Mouse (Mus musculus) kidney, adult 10 weeks (tissue): ENCODE results near the gene Inafm2. TPM values are rescaled to one million over a fixed set of nuclear protein-coding genes. Genes with fewer than 3 reads are reported as not detected.

ENCODE experiments used
- polyA plus RNA-seq: library from polyadenylated mRNA; stranded (reverse); fragments of 350-450 nt; fragmentation: Illumina TruSeq; extraction: RNeasy Lipid Tissue Mini Kit (QIAGEN cat#74804); gene quantifications from one replicate; pipeline ENCODE4 v1.2.3, GENCODE M21; 2014; ENCODE audit warnings: low read depth, low replicate concordance

Inafm2 gene
- polyA plus RNA-seq: 18.8 TPM

DNA sequence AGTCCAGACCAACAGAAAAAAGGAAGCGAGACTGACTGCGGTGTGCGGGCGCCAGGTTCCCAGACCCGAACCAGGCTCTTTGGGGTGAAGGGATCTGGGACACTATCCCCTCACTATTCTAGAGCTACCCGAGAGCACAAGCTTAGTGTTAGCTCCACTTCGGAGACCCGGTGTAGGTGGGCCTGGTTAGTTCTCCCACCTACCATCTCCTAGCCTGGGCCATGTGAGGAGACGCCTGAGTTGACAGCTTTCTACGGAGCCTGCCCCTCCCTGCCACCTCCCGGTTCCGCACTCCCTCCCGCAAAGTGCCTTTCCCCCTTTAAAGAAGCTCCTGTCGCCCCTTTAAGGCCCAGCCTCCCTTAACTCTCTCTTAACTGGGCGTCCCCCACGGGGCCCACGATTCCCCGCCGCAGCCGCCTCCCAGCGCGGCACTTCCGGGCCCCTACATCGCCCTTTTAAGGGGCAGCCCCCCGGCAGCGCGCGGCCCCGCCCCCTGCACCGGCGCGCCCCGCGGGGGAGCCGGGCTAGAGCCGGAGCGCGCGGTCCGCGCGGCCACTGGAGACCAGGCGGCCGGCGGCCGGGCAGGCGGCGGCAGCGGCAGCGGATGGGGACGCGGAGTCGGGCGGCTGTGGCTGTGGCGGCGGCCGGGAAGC is at the start of gene Inafm2:
Gene Inafm2 (plus strand): TSS at position 527 of the 653 bp plus-strand sequence.

DNA sequence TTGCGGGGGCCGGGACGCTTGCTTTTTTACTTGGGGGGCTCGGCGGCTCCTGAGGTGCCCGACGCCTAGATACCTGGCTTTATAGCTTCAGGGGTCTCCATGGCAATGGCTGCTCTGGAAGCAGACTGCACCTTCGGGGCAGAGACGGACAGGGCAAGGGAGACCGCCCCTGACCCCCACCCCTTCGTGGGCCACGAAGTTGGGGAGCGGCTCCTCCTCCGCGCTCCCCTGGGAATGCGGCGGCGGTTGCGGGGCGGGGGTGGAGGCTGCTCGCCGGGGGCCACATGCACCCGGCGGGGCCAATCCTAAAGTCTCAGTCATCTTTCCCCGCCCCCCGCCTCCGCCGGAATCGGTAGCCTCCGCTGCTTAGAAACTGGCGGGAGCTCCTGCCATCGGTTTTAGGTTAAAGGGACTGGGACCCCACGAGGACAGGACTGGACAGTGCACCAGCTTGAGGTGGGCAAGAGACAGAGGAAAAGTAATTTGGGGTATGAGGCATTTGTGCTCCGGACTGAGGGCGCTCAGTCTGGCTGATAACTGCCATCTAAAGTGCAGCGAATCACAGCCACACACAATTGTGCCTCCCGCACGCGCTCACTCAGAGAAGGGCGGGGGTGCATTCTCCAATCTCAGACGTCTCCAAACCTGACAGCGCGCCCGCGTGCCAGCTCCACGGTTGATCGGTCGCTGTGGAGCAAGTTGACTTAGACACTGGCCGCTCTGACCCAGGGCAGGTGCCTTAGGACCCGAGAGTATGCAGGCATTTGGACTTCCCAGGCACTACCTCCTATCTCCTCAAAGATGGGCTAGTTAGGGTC is 41.4 kb upstream of the Inafm2 start, which contains the start of gene Ankrd63:
Gene Ankrd63 (minus strand): TSS at position 51 of the 818 bp plus-strand sequence.

DNA sequence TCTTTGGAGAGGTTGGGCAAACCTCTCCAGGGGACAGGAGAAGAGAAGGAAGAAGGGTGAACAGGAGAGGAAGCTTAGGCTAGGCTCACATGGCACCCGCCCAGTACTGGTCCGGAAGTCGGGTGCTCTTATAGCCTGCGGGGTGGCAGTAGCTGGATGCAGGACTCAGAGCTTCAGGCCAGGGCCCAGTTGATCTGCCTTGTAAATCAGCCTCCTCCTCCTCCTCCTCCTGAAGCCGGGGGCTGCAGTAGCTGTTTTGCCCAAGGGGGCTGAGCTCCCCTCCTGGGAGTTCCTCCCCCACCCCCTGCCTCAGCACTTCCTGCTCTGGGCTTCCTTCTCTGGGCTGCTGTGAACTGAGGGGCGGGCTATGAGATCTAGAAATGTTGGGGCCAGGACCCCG is 17.2 kb upstream of the Inafm2 start, which contains the start of gene Plcb2:
Gene Plcb2 (minus strand): TSS at position 102 of the 400 bp plus-strand sequence.

DNA sequence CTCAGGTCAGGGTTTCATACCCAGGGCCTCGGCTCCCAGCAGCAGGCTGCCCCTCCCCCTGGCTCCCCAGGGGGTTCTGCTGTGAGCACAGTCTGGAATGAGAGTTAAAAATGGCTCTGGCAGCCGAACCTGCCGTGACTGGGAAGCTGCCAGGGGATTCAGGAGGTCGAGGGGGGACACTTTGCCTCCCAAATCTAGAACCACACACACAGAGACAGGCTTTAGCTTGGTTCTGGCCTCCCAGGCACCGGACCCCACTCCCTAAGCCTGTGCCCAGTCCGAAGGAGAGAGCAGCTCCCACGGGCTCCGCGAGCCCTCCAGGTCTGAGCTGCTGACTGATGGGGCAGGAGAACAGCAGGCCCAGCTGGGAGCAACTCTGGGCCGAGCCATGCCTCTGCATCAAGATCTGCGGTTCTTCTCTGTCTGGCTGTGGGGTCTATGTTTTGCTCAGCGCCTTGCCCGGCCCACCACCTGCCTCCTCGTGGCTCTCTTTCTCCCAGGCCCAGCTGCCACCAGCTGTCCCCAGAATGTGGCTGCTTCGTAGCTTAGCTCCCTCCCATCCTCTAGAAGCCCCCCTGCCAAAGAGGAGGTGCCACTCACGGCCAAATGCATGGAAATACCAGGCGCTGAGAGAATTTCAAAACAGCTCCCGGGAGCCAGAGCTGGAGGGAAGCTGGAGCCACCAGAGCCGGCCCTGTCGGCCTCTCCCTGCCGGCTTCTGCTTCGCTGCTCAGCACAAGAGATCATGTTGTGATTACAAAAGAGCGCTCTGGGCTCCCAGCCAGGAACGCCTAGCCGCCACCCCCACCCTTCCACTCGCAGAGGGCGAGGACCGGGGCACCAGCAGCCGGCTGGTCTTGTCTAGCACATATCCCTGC is 16.6 kb downstream of the Inafm2 start, which contains the start of gene Ccdc9b:
Gene Ccdc9b (minus strand): TSS at position 756 of the 878 bp plus-strand sequence.

DNA sequence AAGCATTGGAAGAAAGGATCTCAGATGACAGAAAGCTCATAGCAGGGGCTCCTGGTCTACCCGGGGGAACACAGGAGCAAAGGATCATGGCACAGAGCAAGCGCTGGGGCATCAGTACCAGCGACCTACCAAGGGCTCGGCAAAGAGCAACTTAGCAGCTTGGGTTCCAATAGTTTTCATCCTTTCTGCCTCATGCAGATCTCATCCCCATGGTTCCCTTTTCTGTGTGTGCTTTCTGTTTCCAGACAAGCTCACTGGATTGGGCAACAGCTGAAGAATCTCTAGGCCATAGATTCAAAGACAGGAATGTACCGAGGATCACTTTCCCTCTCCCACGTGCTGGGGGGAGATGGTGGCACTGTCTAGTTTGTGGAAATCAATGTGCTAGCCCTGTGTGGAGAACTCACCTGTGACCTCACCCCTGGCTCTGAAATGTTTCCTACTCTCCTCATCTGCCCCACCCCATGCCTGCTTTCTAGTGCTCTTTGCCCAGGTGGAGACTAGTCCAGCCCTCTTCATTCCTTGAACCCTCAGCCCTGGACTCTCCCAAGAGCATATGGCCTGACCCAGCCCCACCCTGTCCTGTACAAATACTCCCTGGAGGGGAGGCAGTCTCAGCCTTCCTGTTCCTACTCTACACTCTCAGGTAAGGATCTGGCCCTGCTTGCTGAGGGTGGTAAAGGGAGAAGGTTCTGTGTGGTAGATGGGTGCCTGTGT is 26.8 kb downstream of the Inafm2 start, which contains the start of gene Phgr1:
Gene Phgr1 (plus strand): TSS at position 612 of the 717 bp plus-strand sequence.

DNA sequence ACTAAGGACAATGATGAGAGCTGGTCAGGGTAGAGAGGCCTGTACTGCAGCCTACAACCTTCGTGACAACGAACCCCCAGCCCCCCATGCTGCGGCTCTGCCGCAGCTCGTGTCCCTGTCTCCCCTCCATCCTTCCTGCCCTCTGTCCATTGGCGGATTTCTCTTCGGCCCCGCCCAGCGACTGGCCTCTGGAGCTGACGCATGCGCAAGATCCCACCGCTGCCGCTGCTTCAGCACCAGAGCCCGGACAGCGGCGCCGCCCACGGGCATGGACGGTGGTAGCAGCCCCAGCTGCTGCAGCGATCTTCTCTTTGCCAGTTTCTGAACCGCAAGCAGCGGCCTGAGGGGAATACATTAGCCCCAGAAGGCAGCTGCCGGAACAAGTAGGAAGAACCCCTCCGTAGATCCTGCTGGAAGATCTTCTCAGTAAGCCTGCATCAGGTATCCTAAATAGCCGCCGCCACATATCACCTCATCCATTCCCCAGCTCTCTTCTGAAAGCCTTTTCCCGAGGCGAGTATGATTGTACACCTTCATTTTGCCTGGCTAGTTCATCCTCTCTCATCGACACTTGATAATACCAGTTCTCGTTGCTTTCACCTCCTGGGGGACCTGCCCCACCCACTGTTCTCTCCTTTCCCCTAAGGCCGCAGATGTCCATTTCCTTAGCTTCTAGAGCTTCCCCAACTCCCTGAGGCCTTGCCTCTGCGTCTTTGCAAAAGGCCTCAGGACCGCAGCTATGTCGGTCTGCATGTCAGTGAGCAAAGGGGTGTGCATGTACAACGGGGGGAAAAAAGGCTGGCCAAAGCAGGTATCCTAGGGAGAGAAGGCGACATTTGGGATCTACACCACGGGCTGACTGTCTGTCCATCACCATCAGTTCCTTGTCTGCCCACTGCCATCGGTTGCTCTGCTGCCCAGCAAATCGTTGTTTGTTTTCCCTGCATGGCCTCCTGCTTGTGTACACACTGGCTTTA is 34.2 kb downstream of the Inafm2 start, which contains the start of gene Disp2:
Gene Disp2 (plus strand): TSS at position 216 of the 977 bp plus-strand sequence.

Other genes starting within 250 kb of the Inafm2 start
- gene Bmf, start 196.1 kb upstream of the Inafm2 start, polyA plus RNA-seq: 3.9 TPM
- gene Bub1b, start 147.5 kb upstream of the Inafm2 start, polyA plus RNA-seq: 1.4 TPM
- 3.0 TPM for gene Pak6, start 82.5 kb upstream of the Inafm2 start, polyA plus RNA-seq
- gene Ankrd63, start 41.8 kb upstream of the Inafm2 start, polyA plus RNA-seq: not detected
- 0.44 TPM for gene Plcb2, start 17.3 kb upstream of the Inafm2 start, polyA plus RNA-seq
- gene Ccdc9b, start 16.9 kb downstream of the Inafm2 start, polyA plus RNA-seq: 1.1 TPM
- gene Phgr1, start 27.0 kb downstream of the Inafm2 start, polyA plus RNA-seq: not detected
- gene Disp2, start 34.0 kb downstream of the Inafm2 start, polyA plus RNA-seq: not detected
- gene Knstrn, start 68.2 kb downstream of the Inafm2 start, polyA plus RNA-seq: 0.69 TPM
- gene Ivd, start 116.2 kb downstream of the Inafm2 start, polyA plus RNA-seq: 94.4 TPM
- gene Bahd1, start 154.6 kb downstream of the Inafm2 start, polyA plus RNA-seq: 3.3 TPM
- 1.2 TPM for gene Chst14, start 180.7 kb downstream of the Inafm2 start, polyA plus RNA-seq